Mouse (Mus musculus): Measurements from ENCODE around the gene Pald1. TPM values are rescaled to one million over a fixed set of nuclear protein-coding genes. Genes with fewer than 3 reads are reported as not detected.
A peak's percentile ranks its signal among the peaks of the same experiment; 100 is the strongest.

Pald1 gene
- polyA plus RNA-seq, 1 experiment: 8.9 TPM

DNA sequence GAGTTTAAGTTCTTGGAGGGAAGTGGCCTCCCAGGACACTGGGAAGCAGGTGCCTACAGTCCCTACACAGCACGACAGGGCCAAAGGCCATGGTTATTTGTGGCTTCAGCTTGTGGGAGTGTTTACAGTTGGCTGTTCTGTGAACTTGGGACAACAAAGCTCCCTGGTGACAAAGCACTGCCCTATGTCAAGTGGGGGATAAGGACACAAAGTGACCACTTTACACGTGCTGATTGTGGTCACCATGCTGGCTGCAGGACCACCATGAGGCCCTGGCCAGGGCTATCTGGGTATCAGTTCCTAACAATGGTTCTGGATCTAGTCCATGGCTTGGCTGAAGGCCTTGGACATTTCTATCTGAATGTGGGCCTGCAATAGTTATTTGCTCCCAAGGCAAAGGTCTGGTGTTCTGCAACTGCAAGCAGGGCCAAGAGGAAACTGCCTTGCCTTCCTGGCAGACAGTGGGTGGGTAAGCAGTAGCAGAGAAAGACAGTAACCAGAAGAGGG lies 43.0 kb upstream of the Pald1 start:
- H3K27me3 ChIP-seq (ENCODE audit: control insufficient read depth, insufficient read depth, insufficient read length): no peaks in the 10 kb centered on the region
- no peak overlapping the region for H3K4me3 ChIP-seq (ENCODE audit: insufficient read depth, poor library complexity, severe bottlenecking)
- no peaks in the 10 kb centered on the region for H3K79me3 ChIP-seq (ENCODE audit: low read depth)
- no peak overlapping the region for H3ac ChIP-seq (ENCODE audit: control insufficient read depth, insufficient read length, low read depth)
- no peaks in the 10 kb centered on the region for H3K79me2 ChIP-seq (ENCODE audit: control insufficient read depth, insufficient read depth)
- no peak for TF ChIP-seq CTCF (IDR thresholded peaks at IDR 0.05; ENCODE audit: control insufficient read depth, insufficient read depth, insufficient read length)
- TF ChIP-seq CEBPB (IDR thresholded peaks at IDR 0.05; ENCODE audit: low read depth): no peak
- no peak for TF ChIP-seq MYOD1 (IDR thresholded peaks at IDR 0.05; ENCODE audit: control insufficient read depth, insufficient read length, low read depth)
- no peak for TF ChIP-seq MAX (IDR thresholded peaks at IDR 0.05)
- peaks cover 17% of the 10 kb centered on the region for H3K36me3 ChIP-seq (ENCODE audit: control insufficient read depth, insufficient read depth)

DNA sequence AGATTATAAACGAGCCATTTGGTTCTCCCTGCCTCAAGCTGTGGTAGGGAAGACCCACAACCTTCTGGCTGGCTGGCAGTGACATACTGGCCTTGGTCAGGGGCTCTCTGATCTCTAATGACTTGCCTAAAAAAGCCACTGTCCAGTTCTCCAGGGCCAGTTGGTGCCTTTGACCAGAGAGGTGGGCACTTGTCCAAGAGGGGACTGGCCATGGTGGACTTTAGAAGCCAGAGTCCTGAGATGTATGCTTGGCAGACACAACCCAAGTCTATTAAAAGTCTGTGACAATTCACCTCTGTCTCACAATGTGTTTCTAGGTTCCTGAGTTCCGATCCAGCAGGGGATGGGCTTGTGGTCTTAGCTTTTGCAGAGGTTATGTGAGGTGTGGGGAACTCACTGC lies 41.7 kb upstream of the Pald1 start:
- Histone ChIP-seq H3K79me2 (ENCODE audit: control insufficient read depth, insufficient read depth) (no peaks in the 10 kb centered on the region), H3K4me3 (ENCODE audit: insufficient read depth, poor library complexity, severe bottlenecking) (no peak overlapping the region), H3K27me3 (ENCODE audit: control insufficient read depth, insufficient read depth, insufficient read length) (no peaks in the 10 kb centered on the region), H3ac (ENCODE audit: control insufficient read depth, insufficient read length, low read depth) (no peak overlapping the region), H3K36me3 (ENCODE audit: control insufficient read depth, insufficient read depth) (peaks cover 4% of the 10 kb centered on the region), H3K79me3 (ENCODE audit: low read depth) (no peaks in the 10 kb centered on the region)
- no peak for TF ChIP-seq USF1 (IDR thresholded peaks at IDR 0.05; ENCODE audit: low read depth)
- no peak for TF ChIP-seq FOSL1 (IDR thresholded peaks at IDR 0.05; ENCODE audit: insufficient read depth, low read length, poor library complexity, severe bottlenecking)
- TF ChIP-seq MAX (IDR thresholded peaks at IDR 0.05): no peak
- no peak for TF ChIP-seq CTCF (IDR thresholded peaks at IDR 0.05; ENCODE audit: control insufficient read depth, insufficient read depth, insufficient read length)
- TF ChIP-seq MYOD1 (IDR thresholded peaks at IDR 0.05; ENCODE audit: control insufficient read depth, insufficient read length, low read depth): no peak
- TF ChIP-seq CEBPB (IDR thresholded peaks at IDR 0.05; ENCODE audit: low read depth): no peak
- TF ChIP-seq MYOG (IDR thresholded peaks at IDR 0.05; ENCODE audit: control insufficient read depth, extremely low read depth, insufficient read length): no peak

DNA sequence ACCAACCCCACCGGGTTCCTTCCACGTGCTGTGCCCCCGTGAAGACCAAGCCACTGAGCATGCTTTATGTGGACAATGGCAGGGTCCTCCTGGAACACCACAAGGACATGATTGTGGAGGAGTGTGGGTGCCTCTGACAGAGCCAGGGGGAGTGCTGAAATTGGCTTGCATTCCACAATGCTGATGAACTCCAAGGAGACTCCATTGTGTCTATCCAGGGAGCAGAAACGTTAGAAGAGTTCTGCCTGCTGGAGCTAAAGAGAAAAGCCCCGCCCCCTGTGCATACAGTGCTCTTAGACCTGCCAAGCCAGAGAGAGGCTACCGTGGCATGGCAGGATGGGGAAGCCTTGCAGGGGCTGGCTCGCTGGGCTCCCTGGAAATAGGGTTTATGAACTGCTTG lies 41.2 kb upstream of the Pald1 start:
- Histone ChIP-seq H3ac (ENCODE audit: control insufficient read depth, insufficient read length, low read depth) (no peak overlapping the region), H3K36me3 (ENCODE audit: control insufficient read depth, insufficient read depth) (no peaks in the 10 kb centered on the region), H3K4me3 (ENCODE audit: insufficient read depth, poor library complexity, severe bottlenecking) (no peak overlapping the region), H3K79me2 (ENCODE audit: control insufficient read depth, insufficient read depth) (no peaks in the 10 kb centered on the region), H3K27me3 (ENCODE audit: control insufficient read depth, insufficient read depth, insufficient read length) (no peaks in the 10 kb centered on the region), H3K79me3 (ENCODE audit: low read depth) (no peaks in the 10 kb centered on the region)
- TF ChIP-seq USF1 (IDR thresholded peaks at IDR 0.05; ENCODE audit: low read depth) (no peak), MAX (IDR thresholded peaks at IDR 0.05) (no peak), CEBPB (IDR thresholded peaks at IDR 0.05; ENCODE audit: low read depth) (no peak), MYOD1 (IDR thresholded peaks at IDR 0.05; ENCODE audit: control insufficient read depth, insufficient read length, low read depth) (no peak), MYOG (IDR thresholded peaks at IDR 0.05; ENCODE audit: control insufficient read depth, extremely low read depth, insufficient read length) (no peak), FOSL1 (IDR thresholded peaks at IDR 0.05; ENCODE audit: insufficient read depth, low read length, poor library complexity, severe bottlenecking) (no peak), CTCF (IDR thresholded peaks at IDR 0.05; ENCODE audit: control insufficient read depth, insufficient read depth, insufficient read length) (no peak)

DNA sequence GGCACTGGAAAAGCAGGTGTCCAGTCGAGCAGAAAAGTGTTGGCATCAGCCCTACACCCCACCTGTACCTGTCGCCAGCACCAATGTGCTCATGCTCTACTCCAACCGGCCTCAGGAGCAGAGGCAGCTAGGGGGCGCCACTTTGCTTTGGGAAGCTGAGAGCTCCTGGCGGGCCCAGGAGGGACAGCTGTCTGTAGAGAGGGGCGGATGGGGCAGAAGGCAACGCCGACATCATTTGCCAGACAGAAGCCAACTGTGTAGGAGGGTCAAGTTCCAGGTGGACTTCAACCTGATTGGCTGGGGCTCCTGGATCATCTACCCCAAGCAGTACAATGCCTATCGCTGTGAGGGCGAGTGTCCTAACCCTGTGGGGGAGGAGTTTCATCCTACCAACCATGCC lies 40.0 kb upstream of the Pald1 start:
- Histone ChIP-seq H3K79me3 (ENCODE audit: low read depth) (no peaks in the 10 kb centered on the region), H3K36me3 (ENCODE audit: control insufficient read depth, insufficient read depth) (no peaks in the 10 kb centered on the region), H3K4me3 (ENCODE audit: insufficient read depth, poor library complexity, severe bottlenecking) (no peak overlapping the region), H3ac (ENCODE audit: control insufficient read depth, insufficient read length, low read depth) (no peak overlapping the region), H3K79me2 (ENCODE audit: control insufficient read depth, insufficient read depth) (no peaks in the 10 kb centered on the region), H3K27me3 (ENCODE audit: control insufficient read depth, insufficient read depth, insufficient read length) (peaks cover 4% of the 10 kb centered on the region)
- TF ChIP-seq CTCF (IDR thresholded peaks at IDR 0.05; ENCODE audit: control insufficient read depth, insufficient read depth, insufficient read length): peak; percentile 9
- no peak for TF ChIP-seq MAX (IDR thresholded peaks at IDR 0.05)

DNA sequence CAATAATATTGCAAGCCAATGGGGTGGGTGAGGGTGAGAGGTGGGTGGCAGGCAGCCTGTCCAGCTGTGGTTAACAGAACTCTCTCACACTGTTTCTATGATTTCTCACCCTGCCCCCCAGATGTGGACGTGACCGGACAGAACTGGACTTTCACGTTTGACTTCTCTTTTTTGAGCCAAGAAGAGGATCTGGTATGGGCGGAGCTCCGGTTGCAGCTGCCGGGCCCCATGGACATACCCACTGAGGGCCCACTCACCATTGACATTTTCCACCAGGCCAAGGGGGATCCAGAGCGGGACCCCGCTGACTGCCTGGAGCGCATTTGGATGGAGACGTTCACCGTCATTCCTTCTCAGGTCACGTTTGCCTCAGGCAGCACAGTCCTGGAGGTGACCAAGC lies 39.5 kb upstream of the Pald1 start:
- H3K27me3 ChIP-seq (ENCODE audit: control insufficient read depth, insufficient read depth, insufficient read length): peaks cover 7% of the 10 kb centered on the region
- H3K79me2 ChIP-seq (ENCODE audit: control insufficient read depth, insufficient read depth): no peaks in the 10 kb centered on the region
- no peaks in the 10 kb centered on the region for H3K79me3 ChIP-seq (ENCODE audit: low read depth)
- TF ChIP-seq CTCF (IDR thresholded peaks at IDR 0.05; ENCODE audit: control insufficient read depth, insufficient read depth, insufficient read length) (no peak), FOSL1 (IDR thresholded peaks at IDR 0.05; ENCODE audit: insufficient read depth, low read length, poor library complexity, severe bottlenecking) (no peak), MYOG (IDR thresholded peaks at IDR 0.05; ENCODE audit: control insufficient read depth, extremely low read depth, insufficient read length) (no peak), USF1 (IDR thresholded peaks at IDR 0.05; ENCODE audit: low read depth) (no peak), MYOD1 (IDR thresholded peaks at IDR 0.05; ENCODE audit: control insufficient read depth, insufficient read length, low read depth) (no peak), MAX (IDR thresholded peaks at IDR 0.05) (no peak), CEBPB (IDR thresholded peaks at IDR 0.05; ENCODE audit: low read depth) (no peak)
- no peak overlapping the region for H3ac ChIP-seq (ENCODE audit: control insufficient read depth, insufficient read length, low read depth)
- H3K36me3 ChIP-seq (ENCODE audit: control insufficient read depth, insufficient read depth): no peaks in the 10 kb centered on the region
- no peak overlapping the region for H3K4me3 ChIP-seq (ENCODE audit: insufficient read depth, poor library complexity, severe bottlenecking)

DNA sequence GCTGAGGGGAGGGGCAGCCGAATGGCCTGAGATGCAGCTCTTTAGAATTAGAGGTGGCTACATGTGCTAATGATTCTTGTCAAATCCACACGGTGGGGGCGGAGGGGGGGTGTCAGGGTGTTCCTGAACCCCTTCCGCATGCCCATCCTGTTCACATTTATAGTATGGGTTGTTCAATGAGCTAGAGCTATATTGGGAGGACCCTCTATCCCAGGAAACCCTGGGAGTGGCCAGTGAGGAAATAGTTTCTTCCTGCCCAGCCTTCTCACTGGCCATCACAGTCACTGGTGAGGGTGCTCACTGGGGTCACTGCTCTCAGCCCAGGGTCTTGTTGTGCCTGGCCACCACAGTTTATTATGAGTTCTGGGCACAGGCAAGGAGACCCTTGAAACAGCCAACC lies 36.7 kb upstream of the Pald1 start:
- no peak overlapping the region for H3ac ChIP-seq (ENCODE audit: control insufficient read depth, insufficient read length, low read depth)
- H3K79me3 ChIP-seq (ENCODE audit: low read depth): no peaks in the 10 kb centered on the region
- peaks cover 10% of the 10 kb centered on the region for H3K27me3 ChIP-seq (ENCODE audit: control insufficient read depth, insufficient read depth, insufficient read length)
- H3K79me2 ChIP-seq (ENCODE audit: control insufficient read depth, insufficient read depth): no peaks in the 10 kb centered on the region
- TF ChIP-seq MYOD1 (IDR thresholded peaks at IDR 0.05; ENCODE audit: control insufficient read depth, insufficient read length, low read depth): no peak
- no peak overlapping the region for H3K4me3 ChIP-seq (ENCODE audit: insufficient read depth, poor library complexity, severe bottlenecking)
- no peaks in the 10 kb centered on the region for H3K36me3 ChIP-seq (ENCODE audit: control insufficient read depth, insufficient read depth)
